Mouse (Mus musculus) adrenal gland, postnatal 10 days (tissue): ENCODE data around the gene Hadh. TPM values are rescaled to one million over a fixed set of nuclear protein-coding genes. Genes with fewer than 3 reads are reported as not detected.

Experiments
- DNase-seq: peaks from one replicate; pipeline ENCODE4 v3.0.0; 2021; ENCODE audit warnings: mixed read lengths
- total RNA-seq, 2 experiments: library from RNA; stranded (reverse); gene quantifications; 2 replicates each; pipeline ENCODE4 v1.2.3; 2021

Hadh gene
- total RNA-seq, 2 experiments from 2014 or later = 1,015 to 1,070 TPM

DNA sequence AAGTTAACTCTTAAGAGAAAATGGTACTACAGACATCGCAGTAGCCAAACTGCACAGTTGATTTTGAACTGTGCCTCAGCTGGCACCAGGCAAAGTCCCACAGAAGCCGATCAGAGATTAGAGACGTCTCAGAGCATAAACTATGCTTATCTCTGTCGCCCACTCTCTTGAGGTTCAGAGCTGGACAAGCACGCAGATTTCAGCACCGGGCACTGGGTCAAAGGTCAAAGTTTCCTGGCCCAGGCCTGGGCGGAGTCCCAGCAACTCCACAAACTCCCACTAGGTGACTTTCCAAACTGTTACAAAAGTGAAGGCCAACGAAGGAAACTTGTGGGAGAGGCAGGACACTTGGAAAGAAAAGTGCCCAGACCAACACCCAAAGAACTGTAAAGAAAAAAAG is 744 bp downstream of the Hadh start:
- DNase-seq = peak; percentile 85

DNA sequence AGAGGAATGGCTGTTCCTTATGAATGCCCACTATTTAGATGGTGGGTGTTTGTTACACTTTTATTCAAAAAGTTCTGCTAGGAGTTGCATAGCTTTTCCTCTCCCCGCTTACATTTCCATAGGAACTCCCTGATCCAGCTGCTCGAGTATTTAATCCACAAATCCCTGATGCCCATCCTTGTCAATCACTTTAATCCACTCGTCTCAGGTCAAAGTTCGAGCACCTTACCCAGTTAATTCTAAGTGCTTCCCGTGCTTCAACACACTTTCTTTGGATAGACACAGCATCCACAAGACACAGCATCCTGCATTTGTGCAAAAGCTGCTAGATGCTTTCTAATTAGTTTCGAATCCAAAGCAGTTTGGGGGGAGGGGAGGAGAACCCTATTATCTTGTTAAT is 1.5 kb downstream of the Hadh start:
- no peak for DNase-seq

DNA sequence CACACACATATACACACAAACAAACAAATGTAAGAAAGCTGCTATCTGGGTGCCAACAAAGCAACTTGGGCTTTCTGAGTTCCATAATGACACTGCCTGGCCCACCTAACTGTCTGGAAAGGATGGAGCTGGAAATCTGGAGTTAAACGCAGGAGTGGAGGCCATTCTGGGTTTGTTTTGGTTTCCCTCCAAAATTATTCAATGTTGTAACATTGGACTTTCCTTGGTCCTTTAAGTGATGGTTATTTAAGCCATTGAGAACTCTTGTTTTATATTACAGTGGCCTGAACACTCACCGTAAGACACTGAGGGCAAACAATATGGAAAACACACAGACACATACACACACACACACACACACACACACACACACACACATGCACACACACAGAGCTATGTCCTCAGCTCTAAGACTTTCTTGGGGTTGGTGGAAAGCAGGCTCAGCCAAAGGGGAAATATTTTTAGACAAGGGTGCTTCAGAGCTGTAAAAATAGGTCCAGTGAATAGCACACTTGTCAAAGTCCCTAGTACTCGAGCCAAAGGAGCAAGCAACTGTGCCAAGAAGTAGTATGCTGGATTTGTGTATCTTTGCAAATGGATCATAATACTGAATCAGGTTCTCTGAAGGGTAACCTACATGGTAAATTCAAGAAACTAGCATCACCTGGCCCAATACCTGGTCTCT is 5.4 kb downstream of the Hadh start:
- DNase-seq = no peak

DNA sequence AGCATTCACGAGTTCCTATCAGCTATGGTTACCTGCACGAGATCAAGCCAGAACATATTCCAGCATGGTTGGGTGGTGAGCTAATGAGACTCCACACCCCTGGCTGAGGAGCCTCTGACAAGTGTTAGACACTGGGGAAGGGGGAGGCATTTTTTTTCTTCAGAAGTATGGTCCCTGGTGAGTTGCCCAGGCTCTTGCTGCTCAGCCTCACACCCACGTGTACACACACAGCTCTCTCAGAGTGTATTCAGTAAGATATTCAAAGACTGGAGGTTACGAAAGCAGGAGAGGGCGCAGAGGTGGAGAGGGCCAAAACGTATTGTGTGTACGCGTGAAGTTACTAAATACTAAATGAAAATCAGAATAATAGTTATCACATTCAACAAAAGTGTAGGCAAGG is 6.4 kb downstream of the Hadh start:
- no peak for DNase-seq

DNA sequence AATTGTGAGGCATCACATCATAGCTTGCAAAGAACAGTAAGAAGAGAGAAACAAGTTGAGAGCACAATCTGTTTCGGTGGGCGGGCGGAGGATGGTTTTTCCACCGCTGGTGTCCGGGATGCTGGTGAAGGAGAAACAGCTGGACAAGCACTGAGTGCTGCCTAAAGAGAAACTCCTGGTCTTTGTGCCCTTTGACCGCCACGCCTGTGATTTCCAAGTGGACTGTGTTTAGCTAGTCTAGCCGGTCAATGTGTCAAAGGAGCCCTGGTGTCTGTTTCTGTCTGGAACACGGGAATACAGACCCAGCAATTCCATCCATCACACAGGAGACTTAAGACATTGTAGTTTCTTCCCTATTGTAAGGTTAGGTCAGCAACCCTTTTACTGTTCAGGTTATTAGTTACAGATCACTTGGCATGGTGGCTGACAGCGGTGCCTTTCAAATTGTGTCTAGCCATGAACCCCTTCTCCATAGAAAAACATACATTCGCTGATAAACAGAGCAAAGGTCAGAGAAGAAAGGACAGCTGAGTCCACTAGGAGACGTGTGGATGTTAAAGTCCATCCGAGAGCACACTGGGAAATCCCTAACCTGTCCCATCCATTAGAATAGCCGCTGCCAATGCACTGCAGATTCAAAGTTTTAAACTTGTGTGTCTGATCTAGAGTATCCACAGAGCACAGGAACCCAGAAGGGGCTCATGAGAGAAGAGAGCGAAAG is 8.0 kb downstream of the Hadh start:
- no peak for DNase-seq

DNA sequence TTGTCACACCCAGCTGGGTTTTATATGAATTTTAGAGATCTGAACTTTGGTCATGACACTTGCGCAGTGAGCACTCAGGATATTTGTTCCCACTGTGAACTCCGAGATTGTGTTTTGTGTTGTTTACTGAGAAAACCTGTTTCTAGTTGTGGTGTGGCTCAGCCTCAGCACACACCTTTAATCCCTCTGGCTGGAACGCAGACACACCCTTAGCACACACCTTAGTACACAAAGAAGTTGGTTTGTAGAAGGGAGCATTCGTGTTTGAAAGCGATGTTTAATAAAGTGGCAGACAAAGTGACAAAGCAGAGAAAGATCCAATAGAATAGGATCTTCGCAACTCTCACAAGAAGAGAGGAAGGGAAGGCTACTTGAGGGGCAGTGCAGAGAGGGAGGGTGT is 11.5 kb downstream of the Hadh start:
- no peak for DNase-seq

DNA sequence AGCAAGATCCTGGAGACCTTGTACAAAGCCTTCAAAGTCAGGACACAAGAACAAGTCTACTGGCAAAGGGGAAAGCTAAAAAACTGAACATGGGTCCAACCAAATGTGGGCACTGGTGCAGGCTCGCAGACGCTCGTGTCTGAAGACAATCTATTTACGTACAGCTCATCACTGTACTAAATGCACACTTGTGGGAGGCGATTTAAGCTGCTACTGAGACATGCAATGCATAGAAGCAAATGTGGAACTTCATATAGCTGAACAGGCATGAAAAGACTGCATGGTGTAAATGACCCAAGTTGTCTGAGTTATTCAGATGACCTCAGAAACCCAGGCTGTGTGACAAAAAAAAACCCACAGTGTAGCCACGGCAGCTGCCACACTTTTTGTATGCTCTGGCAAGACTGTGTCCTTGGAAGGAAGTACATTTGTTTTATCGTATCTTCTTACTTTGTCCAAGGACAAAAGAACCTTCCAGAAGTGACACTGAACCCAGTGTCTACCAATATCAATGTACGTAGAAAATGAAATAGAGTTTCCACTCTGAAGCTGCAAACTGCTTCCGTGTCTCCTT is 12.4 kb downstream of the Hadh start:
- DNase-seq = no peak

DNA sequence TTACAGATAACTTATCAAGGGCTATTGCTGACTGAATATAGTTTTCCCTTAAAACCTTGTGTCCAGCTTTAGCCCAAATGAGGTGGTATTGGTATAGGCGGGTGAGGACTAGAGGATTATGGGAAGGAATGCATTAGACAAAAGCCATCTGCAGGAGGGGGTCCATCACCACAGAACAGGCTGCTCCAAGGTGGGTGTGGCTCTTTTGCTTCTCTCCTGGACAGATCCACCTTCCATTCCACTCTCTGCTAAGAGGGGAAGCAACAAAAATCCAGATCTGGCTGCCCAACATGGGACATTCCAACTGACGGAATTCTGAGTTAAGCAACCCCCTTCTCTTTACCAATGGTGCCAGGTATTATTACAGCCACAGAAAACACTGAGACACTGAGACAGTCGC is 13.0 kb downstream of the Hadh start:
- no peak for DNase-seq

DNA sequence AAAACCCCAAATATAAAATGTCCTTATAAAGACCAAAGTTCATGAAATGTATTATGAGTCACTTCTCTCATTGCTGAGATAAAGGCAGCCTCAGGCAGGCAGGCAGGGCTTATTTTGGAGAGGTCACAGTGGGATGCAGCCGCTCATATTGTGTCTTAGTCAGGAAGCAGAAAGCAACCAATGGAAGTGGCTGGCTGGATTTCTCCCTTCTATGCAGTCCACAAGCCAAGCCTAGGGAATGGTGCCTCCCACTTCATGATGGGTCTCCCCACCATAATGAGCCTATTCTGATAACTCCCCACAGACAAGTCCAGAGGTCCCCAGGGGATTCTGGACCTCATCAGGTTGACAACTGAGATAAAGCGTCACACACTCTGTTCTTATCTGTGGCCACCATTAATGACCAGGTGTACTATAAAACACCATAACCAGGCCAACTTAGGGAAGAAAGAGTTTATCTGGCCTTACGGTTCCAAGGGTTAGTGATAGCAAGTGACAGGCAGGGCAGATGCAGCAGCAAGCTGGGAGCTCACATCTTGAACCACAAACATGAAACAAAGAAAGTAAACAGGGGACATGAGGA is 16.4 kb downstream of the Hadh start:
- DNase-seq = no peak

DNA sequence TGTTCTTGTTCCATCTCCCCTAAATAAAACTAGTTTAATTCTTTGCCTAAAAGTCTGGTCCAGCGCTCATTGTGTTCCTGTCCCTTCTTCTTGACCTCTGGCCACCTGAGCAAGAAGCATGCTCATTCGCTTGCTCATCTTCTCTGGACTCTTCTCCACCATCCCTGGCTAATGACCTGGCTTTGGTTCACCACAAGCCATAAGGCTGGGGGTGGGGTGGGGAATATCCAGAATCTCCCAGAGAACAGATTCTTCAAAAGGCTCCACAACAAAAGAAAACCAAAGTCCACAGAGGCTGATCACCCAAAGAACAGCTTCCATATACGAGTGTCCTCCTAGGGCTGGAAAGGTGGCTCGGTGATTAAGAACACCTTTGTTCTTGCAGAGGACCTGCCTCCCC is 16.9 kb downstream of the Hadh start:
- DNase-seq = no peak

DNA sequence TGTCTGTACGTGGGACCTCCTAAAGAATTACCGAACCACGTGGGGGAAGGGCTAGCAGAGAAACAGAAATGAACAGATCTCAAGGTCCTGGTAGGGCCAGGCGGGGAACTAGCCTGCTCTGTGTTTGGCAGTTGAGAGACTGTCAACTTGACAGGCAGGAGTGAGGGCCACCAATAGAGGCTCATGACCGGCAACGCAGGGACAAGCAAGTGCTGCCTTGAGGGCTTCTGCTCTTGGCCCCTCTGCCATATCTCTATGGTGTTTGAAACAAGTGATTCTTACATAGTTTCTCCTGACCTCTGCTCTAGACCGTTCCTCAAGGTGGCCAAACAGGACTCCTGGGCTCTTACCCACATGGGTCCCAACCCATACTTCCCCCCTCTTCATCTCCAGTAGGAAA is 20.3 kb downstream of the Hadh start:
- no peak for DNase-seq

DNA sequence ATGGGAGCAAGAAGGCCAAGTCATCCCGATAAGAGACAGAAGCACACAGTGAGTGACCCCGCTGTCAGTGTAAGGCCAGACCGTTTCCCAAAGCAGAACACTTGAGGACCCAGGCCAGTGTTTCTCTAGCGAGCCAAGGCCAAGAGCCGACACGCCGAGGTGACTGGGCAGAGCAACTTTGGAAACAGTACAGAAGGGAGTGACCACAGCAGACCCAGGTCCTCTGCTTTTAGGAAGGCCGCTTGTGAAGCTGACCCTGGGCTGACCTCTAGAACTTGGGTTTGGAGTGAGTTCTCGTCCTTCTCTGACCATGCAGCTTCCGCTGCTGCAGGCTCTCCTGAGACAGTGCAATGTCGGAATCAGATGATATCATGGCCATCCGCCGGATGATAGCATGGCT is 20.9 kb downstream of the Hadh start:
- DNase-seq = no peak

DNA sequence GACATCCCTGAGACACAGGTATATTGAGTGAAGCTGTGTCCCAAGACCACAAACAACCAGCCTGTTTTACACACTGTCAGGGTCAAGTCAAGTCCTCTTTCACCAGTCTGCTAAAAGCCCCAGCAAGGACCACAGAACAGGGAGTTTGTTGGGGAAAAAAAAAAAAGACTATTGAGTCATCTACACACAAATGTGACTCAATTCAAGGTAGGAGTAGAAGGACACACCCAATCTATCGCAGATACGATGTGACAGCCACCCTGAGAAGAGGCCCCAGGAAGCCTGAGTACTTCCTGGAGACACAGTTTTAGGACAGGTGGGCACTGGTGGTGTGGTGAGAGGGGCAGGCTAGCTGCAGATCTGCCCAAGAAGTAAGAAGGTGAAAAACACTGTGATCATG is 21.6 kb downstream of the Hadh start:
- no peak for DNase-seq

DNA sequence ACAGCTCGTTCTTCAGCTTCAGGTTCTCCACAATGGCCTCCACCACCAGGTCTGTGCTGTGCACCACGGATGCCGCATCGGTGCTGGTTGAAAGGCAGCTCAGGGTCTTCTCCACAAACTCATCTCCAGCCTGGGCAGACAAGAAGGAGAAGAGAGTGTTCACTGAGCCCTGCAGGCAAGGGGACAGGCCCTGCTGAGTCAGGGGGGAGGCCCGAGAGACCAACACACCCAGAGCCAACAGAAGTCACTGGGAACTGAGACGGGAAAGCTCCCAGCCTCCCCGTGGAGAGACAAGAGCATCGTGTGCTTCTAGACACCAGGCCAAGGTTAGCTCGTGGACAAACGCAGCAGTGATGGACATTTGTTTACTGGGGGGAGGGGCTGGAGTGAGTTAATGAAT is 23.5 kb downstream of the Hadh start:
- DNase-seq = no peak

DNA sequence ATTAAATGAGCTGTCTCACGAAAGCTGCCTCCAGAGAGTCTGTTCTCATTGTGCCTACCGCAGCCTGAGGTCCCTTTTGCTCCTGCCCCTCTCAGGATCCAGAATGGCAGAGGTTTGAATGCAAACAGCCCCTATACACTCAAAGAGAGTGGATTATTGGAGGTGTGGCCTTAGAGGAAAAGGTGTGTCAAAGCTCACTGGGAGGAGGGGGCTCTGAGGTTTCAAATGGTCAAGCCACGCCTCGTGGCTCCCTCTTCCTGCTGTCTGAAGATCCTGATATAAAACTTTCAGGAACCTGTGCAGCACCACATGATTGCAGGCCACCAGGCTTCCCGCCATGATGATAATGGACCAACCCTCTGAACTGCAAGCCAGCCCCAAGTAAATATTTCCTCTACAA is 24.1 kb downstream of the Hadh start:
- no peak for DNase-seq

DNA sequence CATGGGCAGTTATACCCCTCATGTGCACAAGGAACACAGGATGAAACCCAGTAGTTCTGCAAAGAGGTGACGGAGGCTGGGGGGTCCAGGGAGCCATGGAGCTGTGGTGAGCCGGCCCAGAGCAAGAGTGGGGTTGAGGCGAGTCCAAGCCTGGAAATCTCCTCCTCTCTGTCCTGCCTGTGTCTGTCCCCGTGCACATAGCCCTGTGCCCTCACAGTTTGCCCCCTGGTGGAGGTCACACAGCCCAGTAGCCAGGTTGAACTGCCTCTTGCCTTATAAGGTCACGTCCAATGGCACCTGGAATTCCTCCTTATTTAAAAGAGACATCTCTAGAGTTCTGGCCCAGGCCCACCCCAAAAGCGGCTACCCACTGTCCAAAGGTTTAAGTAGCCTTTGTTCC is 24.5 kb downstream of the Hadh start:
- DNase-seq = no peak

DNA sequence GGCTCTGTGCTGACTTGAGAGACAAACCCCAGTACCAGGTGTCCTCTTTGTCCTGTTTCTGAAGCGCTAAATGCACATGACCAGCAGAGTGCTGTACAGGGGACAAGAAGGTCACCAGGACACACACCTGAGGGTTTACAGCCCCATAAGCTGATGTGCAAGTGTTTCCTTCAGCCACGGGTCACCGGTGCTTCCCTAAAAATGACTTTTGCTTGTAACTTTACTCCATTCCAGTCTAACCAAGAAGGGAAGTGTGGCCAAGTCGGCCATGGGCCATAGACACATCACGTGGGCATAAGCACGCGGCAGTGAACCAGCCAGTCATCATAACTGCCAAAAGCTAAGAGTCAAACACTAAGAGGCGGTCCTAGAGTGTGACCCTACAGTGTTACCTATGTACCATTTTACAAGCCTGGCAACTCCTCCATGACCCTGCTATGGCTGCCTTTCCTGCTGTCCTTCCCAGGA is 25.3 kb downstream of the Hadh start:
- DNase-seq = peak; percentile 70

DNA sequence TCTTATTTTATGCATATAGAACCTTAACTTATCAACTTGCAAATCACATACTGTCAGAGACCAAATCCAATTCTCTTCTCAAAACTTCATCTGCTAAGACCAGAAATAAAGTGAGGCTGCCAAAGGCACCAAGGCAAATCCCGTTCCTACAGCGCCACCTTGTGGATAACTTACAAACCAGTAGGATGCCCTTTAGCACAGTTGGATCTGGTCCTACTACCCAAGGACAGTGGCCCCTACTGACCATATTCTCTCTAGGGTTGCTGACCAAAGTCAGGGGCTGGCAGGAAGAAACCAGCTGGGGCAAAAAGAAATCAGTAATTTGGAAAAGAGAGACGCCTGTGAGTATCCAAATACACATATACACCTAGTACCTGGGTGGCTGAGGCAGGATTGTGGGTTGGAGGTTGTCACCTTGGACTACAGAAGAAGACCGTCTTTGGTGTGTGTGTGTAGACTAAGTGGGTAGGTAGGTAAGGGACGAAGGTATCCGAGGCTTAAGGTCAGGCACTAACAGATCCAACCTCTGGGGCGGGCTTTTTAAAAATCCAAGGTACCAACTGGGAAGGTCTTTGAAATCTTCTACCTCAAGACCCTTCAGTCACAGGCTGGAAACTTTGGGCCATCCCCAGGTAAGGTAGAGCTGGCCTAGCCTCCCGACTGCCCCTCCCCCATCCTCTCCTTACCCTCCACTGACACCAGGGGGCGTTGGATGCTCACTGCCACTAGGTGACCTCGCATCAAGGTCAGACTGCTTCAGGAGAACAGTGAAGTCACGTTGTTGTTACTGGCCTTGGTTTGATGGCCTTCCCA is 25.9 kb downstream of the Hadh start:
- DNase-seq = peak; percentile 83

DNA sequence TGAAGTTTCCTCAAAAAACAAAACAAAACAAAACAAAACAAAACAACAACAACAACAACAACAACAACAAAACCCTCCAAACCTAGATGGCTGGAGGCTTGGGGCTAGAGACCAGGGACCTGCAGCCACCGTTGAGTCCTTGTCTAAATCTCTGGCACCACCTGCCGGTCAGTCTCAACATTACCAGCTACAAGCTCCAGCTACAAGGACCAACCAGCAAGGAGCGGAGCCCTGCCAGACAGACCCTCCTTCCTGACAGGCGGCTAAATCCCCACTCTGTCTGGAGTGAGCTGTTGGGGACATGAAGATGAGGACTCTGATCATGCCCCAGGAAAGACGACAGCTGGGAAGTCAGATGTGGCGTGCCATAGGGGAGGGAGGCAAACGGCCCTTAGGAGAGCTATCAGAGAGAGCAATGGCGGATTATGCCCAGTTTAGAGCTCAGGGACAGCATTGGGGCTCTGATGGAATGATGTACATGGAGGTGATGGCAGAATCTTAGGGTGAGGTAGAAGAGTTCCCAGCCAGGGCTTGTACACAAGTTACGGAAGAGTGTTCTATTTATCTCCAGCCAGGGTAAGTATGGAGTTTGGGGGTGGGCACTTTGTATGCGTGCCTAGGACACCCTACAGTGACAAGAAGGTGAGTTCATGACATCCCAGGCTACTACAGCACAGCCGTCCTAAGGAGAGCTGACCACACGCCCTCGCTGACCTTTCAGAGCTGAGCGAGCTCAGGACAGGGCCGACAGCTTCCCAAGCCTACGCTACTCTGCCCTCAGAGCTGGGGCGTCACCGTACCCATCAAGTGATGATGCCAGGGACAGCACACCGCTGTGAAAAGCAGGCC is 33.9 kb downstream of the Hadh start:
- DNase-seq = peak; percentile 87

DNA sequence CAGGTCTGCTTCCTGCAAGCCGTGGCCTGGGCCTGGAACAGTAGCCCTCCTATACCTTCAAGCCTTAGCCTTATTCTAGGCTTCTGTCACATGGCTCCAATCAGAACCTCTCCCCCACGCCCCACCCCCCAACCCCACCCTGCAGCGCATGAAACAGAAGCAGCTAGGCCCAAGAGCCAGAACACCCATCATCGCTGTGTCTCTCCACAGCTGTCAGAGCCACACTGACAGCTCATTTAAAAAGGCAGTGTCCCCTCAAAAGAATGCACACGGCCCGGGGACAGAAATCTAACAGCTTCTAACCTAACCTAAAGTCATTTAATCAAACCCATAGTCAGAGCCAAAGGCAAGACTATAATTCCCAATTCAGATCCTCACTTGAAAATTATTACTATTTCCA is 34.8 kb downstream of the Hadh start:
- DNase-seq = no peak

DNA sequence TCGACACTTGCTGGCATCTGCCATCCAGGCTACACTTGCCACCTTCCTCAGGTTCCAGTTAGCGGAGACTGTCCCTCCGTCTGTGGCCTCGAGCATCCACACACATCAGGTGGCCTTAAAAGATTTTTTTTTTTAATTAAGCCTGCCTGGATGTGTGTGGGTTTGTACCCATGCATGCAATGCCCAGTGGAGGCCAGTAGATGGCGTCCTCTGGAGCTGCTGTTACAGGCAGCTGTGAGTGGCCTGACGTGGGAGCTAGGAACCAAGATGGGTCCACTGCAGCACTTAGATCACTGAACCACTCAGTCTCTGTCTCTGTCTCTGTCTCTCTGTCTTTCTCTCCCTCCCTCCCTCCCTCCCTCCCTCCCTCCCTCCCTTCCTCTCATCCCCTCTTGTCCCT is 43.8 kb downstream of the Hadh start:
- DNase-seq = no peak
